Mouse (Mus musculus) hindbrain, embryonic 16.5 days (tissue): ENCODE measurements around the gene Ifih1. TPM values are rescaled to one million over a fixed set of nuclear protein-coding genes. Genes with fewer than 3 reads are reported as not detected.

Experiments
- ATAC-seq: fragments of 200-750 bp; cut with Nextera tagmentation; 2 replicates; pipeline ENCODE4 v1.8.0; 2017; ENCODE audit warnings: moderate TSS enrichment, moderate library complexity
- H3K27ac ChIP-seq: fragments of 300-500 bp; sonication (generic); 2 replicates; pipeline ENCODE4 v1.5.1; 2014; ENCODE audit warnings: low read depth, mild to moderate bottlenecking, control low read depth, low read length, moderate library complexity
- H3K27me3 ChIP-seq: fragments of 300-500 bp; sonication (generic); replicated peaks from 2 replicates; pipeline ENCODE4 v1.6.1; 2014; ENCODE audit warnings: low read length; ENCODE audit not compliant: control insufficient read depth, insufficient read depth
- H3K36me3 ChIP-seq: fragments of 300-500 bp; sonication (generic); 2 replicates; pipeline ENCODE4 v1.6.1; 2014; ENCODE audit warnings: mild to moderate bottlenecking, low read length, moderate library complexity, mixed read lengths; ENCODE audit not compliant: control insufficient read depth, insufficient read depth
- H3K4me1 ChIP-seq: fragments of 300-500 bp; sonication (generic); 2 replicates; pipeline ENCODE4 v1.6.1; 2014; ENCODE audit warnings: low read depth, low read length; ENCODE audit not compliant: control insufficient read depth, insufficient read depth
- H3K4me2 ChIP-seq: fragments of 300-500 bp; sonication (generic); 2 replicates; pipeline ENCODE4 v1.6.1; 2014; ENCODE audit warnings: mild to moderate bottlenecking, low read length, control low read depth, moderate library complexity
- H3K4me3 ChIP-seq: fragments of 300-500 bp; sonication (generic); 2 replicates; pipeline ENCODE4 v1.5.1; 2014; ENCODE audit warnings: mild to moderate bottlenecking, low read length, control low read depth, moderate library complexity
- H3K9ac ChIP-seq: fragments of 300-500 bp; sonication (generic); 2 replicates; pipeline ENCODE4 v1.6.1; 2014; ENCODE audit warnings: low read depth, mild to moderate bottlenecking, control low read depth, low read length, moderate library complexity
- H3K9me3 ChIP-seq: fragments of 300-500 bp; sonication (generic); 2 replicates; pipeline ENCODE4 v1.6.1; 2014; ENCODE audit warnings: mild to moderate bottlenecking, low read length, moderate library complexity; ENCODE audit not compliant: control insufficient read depth
- WGBS: fragments of 180-500 bp; shearing (Covaris S2); extraction: QIAGEN DNeasy Blood & Tissue Kit; methylation state at CpG from one replicate; pipeline ENCODE4 v1.1.7; 2014; 5-methylcytosine and 5-hydroxymethylcytosine counted together
- polyA plus RNA-seq: library from polyadenylated mRNA; unstranded; fragments of >200 nt; fragmentation: Nextera tagmentation; extraction: Ambion mirVana; gene quantifications from 2 replicates; pipeline ENCODE4 v1.2.1, GENCODE M21; 2015

The Ifih1 gene
- polyA plus RNA-seq, 1 experiment from 2014 or later: 1.5 TPM

- no peak for ATAC-seq
- H3K27me3 ChIP-seq: no peaks in the 10 kb centered on the region
- H3K27ac ChIP-seq: no peak overlapping the region
- H3K9ac ChIP-seq: no peak overlapping the region
- no peak overlapping the region for H3K4me2 ChIP-seq
- H3K4me3 ChIP-seq: no peak overlapping the region
- no peaks in the 10 kb centered on the region for H3K4me1 ChIP-seq
- 80% methylated on average over 7 of the region's 7 CpGs for WGBS
- H3K9me3 ChIP-seq: no peaks in the 10 kb centered on the region
- H3K36me3 ChIP-seq: no peaks in the 10 kb centered on the region
Observed at GRCm38 (mm10) chr2:62574250-62574649, 71.8 kb downstream of the Ifih1 start.

GRCm38 (mm10) chr2:62573753-62574159 is 72.3 kb downstream of the Ifih1 start, which contains the start of gene Fap:
Fap (minus strand) TSS chr2:62574075.
- H3K4me2 ChIP-seq: no peak within 1 kb of the TSS

GRCm38 (mm10) chr2:62573099-62573752 is 72.8 kb downstream of the Ifih1 start:
- Histone ChIP-seq H3K27me3 (no peaks in the 10 kb centered on the region), H3K4me3 (no peak overlapping the region)
- WGBS: 75% methylated on average over 10 of the region's 10 CpGs

More at GRCm38 (mm10) chr2:62573753-62574159, 72.3 kb downstream of the Ifih1 start, which contains the start of gene Fap:
- no peaks in the 10 kb centered on the region for H3K27me3 ChIP-seq
- 75% methylated on average over 12 of the region's 12 CpGs for WGBS
- no peak for ATAC-seq
- H3K4me1 ChIP-seq: no peaks in the 10 kb centered on the region
- no peak within 1 kb of the TSS for H3K27ac ChIP-seq
- H3K36me3 ChIP-seq: no peaks in the 10 kb centered on the region
- H3K4me3 ChIP-seq: no peak within 1 kb of the TSS
- H3K9ac ChIP-seq: no peak within 1 kb of the TSS
- H3K9me3 ChIP-seq: no peaks in the 10 kb centered on the region

GRCm38 (mm10) chr2:62564687-62565086 is 81.4 kb downstream of the Ifih1 start:
- H3K4me3 ChIP-seq: no peak overlapping the region
- no peak overlapping the region for H3K27ac ChIP-seq
- WGBS: 79% methylated on average over 1 of the region's 1 CpGs
- H3K36me3 ChIP-seq: no peaks in the 10 kb centered on the region
- no peaks in the 10 kb centered on the region for H3K9me3 ChIP-seq
- no peaks in the 10 kb centered on the region for H3K4me1 ChIP-seq
- H3K4me2 ChIP-seq: no peak overlapping the region
- H3K9ac ChIP-seq: no peak overlapping the region
- no peaks in the 10 kb centered on the region for H3K27me3 ChIP-seq
- ATAC-seq: no peak

More at GRCm38 (mm10) chr2:62573099-62573752, 72.8 kb downstream of the Ifih1 start:
- Histone ChIP-seq H3K4me1 (no peaks in the 10 kb centered on the region), H3K9ac (no peak overlapping the region), H3K4me2 (no peak overlapping the region), H3K9me3 (no peaks in the 10 kb centered on the region), H3K27ac (no peak overlapping the region), H3K36me3 (no peaks in the 10 kb centered on the region)
- no peak for ATAC-seq

- H3K4me2 ChIP-seq: no peak overlapping the region
- no peak overlapping the region for H3K9ac ChIP-seq
- H3K4me3 ChIP-seq: no peak overlapping the region
- ATAC-seq: no peak
- H3K36me3 ChIP-seq: no peaks in the 10 kb centered on the region
- H3K9me3 ChIP-seq: no peaks in the 10 kb centered on the region
- H3K27ac ChIP-seq: no peak overlapping the region
- WGBS: 68% methylated on average over 5 of the region's 5 CpGs
- H3K27me3 ChIP-seq: no peaks in the 10 kb centered on the region
- H3K4me1 ChIP-seq: no peaks in the 10 kb centered on the region
Observed at GRCm38 (mm10) chr2:62562661-62563485, 83.2 kb downstream of the Ifih1 start.

- H3K27me3 ChIP-seq: no peaks in the 10 kb centered on the region
- no peak overlapping the region for H3K27ac ChIP-seq
- no peak for ATAC-seq
- no peak overlapping the region for H3K4me3 ChIP-seq
- H3K9ac ChIP-seq: no peak overlapping the region
- H3K4me1 ChIP-seq: no peaks in the 10 kb centered on the region
- WGBS: 83% methylated on average over 2 of the region's 2 CpGs
- no peak overlapping the region for H3K4me2 ChIP-seq
- H3K36me3 ChIP-seq: no peaks in the 10 kb centered on the region
- H3K9me3 ChIP-seq: no peaks in the 10 kb centered on the region
Observed at GRCm38 (mm10) chr2:62557417-62557816, 88.6 kb downstream of the Ifih1 start.

GRCm38 (mm10) chr2:62556349-62556748 is 89.7 kb downstream of the Ifih1 start:
- ATAC-seq: no peak
- no peaks in the 10 kb centered on the region for H3K4me1 ChIP-seq
- no peak overlapping the region for H3K27ac ChIP-seq
- H3K36me3 ChIP-seq: no peaks in the 10 kb centered on the region
- H3K9me3 ChIP-seq: no peaks in the 10 kb centered on the region
- no peaks in the 10 kb centered on the region for H3K27me3 ChIP-seq
- no peak overlapping the region for H3K9ac ChIP-seq
- H3K4me3 ChIP-seq: no peak overlapping the region
- H3K4me2 ChIP-seq: no peak overlapping the region
- WGBS: 92% methylated on average over 9 of the region's 9 CpGs

- 84% methylated on average over 3 of the region's 3 CpGs for WGBS
- Histone ChIP-seq H3K4me1 (no peaks in the 10 kb centered on the region), H3K27ac (no peak overlapping the region), H3K9me3 (no peaks in the 10 kb centered on the region), H3K9ac (no peak overlapping the region), H3K36me3 (no peaks in the 10 kb centered on the region), H3K4me3 (no peak overlapping the region), H3K27me3 (no peaks in the 10 kb centered on the region), H3K4me2 (no peak overlapping the region)
- ATAC-seq: no peak
Observed at GRCm38 (mm10) chr2:62549659-62550058, 96.4 kb downstream of the Ifih1 start.

GRCm38 (mm10) chr2:62549131-62549530 is 96.9 kb downstream of the Ifih1 start:
- Histone ChIP-seq H3K9ac (no peak overlapping the region), H3K4me1 (no peaks in the 10 kb centered on the region), H3K9me3 (no peaks in the 10 kb centered on the region), H3K27ac (no peak overlapping the region), H3K36me3 (no peaks in the 10 kb centered on the region), H3K27me3 (no peaks in the 10 kb centered on the region), H3K4me3 (no peak overlapping the region), H3K4me2 (no peak overlapping the region)
- no peak for ATAC-seq
- 79% methylated on average over 4 of the region's 4 CpGs for whole genome bisulfite sequencing
